Mouse (Mus musculus) A20 (cell line): ENCODE results near the gene Slc12a9.
A peak's percentile ranks its signal among the peaks of the same experiment; 100 is the strongest.
"Not testable (repeated sequence)": the region's sequence is repeated elsewhere in the genome, so short reads cannot be mapped to it uniquely, and the experiment has no call there.

ENCODE experiments used
- DNase-seq: peaks from one replicate; pipeline ENCODE4 v3.0.0-alpha.2; 2011; ENCODE audit warnings: low read depth, low spot score

The Slc12a9 gene

DNA sequence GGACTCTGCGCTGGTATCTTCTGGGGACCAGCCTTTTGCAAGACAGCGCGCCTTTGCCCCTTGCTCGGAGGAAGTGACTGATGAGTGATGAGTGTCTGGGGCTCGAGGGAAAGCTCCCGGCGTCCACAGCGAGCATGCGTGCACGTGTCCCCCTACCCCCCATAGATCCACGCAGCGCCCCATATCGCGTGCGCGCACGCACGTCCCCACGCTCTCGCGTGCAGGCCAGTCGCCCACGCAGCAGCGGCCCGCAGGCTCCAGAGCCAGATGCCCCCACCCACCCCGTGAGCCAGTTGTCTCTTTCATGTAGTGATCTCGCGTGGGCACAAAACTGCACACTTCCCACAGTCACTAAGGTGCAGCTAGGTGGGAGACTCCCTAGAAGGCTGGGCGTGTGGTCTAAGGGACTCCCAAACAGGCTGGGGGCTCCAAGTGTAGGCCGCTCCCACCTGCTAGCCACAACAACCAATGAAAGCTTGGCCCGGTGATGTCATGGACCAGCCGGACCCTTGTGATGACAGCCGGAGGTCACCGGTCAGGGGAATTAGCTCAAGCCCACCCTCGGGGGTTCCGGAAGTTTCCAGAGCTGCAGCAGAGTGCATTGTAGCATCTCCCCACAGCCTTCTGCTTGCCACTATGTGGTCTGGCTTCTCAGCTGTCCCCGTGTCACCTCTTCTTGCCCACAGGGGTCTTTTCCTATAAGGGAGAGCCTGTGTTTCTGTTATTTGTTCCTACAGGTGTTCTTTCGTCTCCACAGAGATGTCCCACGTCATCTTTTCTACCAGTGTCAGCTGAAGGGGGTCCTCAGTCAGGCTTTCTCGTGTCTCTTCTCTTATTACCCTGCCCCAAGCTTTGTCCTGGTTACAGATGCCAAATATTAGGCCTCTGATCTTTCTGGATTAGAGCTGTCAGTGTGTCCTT, 46.1 kb downstream of the Slc12a9 start, which contains the start of gene Ache:
Ache (plus strand) TSS at position 488 of the 921 bp plus-strand sequence.
- DNase-seq: peak; percentile 21

- DNase-seq: peak; percentile 87
Measured at GRCm38 (mm10) chr5:137286655-137287031, 46.8 kb downstream of the Slc12a9 start.

DNA sequence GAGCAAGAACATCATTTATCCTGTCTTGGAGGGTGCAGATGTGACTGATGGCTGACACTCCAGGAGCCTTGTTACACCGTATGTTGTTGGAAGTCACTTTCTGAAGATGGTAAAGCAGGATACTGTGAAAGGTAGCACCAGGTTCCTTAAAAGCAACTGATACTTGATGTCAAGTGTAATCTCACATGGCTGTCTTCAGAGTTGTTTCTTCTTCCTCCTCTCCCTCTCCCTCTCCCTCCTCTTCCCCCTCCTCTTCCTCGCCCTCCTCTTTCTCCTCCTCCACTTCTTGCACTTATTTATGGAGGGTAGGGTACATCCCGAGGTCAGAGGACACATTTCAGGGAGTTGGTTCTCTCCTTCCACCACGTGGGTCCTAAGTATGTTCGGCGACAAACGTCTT, 47.4 kb downstream of the Slc12a9 start:
- no peak for DNase-seq

- DNase-seq: peak; percentile 70
Measured at GRCm38 (mm10) chr5:137285045-137285444, 48.4 kb downstream of the Slc12a9 start.

DNA sequence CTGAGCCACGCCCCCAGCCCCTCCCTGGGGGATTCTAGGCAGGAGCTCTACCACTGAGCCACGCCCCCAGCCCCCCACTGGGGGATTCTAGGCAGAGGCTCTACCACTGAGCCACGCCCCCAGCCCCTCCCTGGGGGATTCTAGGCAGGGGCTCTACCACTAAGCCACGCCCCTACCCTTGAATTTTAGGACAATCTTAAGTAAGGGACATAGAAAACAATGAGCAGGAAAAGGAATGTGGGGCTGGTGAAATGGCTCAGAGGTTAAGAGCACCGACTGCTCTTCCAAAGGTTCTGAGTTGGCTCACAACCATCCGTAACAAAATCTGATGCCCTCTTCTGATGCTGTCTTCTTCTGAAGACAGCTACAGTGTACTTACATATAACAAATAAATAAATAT, 49.0 kb downstream of the Slc12a9 start:
- not testable (repeated sequence) for DNase-seq

DNA sequence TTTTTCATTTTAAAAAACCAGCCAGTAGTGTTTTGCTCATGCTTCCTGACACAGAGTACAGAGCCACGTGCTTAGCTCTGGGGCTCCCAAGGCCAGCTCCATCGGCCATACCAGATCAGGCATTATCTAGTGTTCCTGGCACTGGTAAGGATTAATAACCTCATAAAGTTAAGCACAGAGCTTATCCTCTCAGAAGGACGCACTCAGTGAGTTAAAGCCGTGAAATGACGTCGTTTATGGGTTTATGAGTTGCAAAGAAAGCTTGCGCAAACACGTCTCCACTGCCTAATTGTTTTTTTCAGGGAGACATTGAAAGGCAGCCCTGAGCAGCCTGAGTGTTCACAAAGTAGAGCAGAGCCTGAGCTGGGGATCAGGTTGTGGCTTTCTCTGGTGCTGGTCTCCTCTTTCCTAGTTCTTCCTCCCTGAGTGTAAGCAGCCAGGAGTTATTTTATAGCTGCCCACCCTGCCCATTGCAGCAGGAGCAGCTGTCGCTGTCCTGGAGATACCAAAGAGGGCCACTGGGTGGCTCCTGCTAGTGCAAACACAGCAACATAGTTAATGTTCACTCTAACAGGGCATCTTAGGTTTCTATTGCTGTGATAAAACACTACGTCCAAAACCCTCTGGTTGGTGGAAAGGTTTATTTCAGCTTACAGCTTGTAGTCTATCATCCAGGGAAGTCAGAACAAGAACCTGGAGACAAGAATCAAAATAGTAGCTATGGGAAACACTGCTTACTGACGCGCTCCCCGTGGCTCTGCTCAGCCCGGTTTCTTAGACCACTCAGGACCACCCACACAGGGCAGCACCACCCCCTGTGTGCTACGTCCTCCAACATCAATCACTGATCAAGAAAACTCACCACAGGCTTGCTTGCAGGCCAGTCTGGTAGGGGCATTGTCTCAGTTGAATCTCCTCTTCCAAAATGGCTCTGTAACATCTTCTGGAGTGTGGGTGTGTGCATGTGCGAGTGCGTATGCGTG, 55.7 kb downstream of the Slc12a9 start:
- DNase-seq: no peak

- DNase-seq: no peak
Measured at GRCm38 (mm10) chr5:137268131-137268910, 65.1 kb downstream of the Slc12a9 start.

- no peak for DNase-seq
Measured at GRCm38 (mm10) chr5:137264787-137265186, 68.6 kb downstream of the Slc12a9 start.
